Mouse (Mus musculus): ENCODE results near the gene Gas7. TPM values are rescaled to one million over a fixed set of nuclear protein-coding genes. Genes with fewer than 3 reads are reported as not detected.

Gene Gas7
- total RNA-seq, 2 experiments from 2014 or later = 398 to 444 TPM

DNA sequence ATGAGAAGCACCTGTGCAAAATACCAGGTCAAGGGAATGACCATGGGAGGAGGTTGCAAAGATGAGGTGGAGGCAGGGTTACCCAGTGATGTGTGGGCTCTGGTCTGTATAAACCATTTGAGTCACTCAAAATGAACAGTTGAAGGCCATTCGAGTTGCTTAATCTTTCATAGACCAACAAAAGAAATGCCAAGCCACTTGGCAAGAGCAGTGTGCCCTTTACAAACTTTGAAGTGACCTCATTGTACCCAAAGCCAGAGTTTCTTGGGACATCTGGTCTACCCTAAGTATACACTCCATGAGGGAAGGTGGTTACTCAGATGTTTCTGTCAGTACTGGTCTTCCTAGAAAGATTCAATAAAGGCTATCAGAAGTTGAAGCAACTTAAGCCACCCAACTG lies 80.5 kb downstream of the Gas7 start:
- DNase-seq = no peak

- DNase-seq = no peak
Measured at GRCm38 (mm10) chr11:67536413-67536812, 81.2 kb downstream of the Gas7 start.

GRCm38 (mm10) chr11:67537353-67537752 lies 82.1 kb downstream of the Gas7 start:
- DNase-seq = no peak

DNA sequence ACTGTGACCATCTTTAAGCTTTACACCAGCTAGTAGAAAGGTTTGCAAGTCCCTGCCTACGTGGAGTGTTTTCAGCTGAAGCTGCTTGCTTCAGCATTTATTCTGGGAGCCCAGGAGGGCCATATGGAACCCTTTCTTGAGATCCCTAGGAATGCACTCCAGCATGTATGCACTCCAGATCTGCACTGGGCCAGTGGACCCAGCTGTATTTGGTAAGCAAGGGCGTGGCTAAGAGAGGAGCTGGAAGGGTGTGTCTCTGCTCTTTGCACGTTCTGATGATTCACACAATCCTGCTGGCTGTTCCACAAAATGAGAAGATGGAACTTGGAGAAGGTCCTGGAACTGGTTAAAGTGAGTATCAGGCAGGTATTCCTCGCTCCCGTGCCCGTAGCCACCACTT lies 83.3 kb downstream of the Gas7 start:
- no peak for DNase-seq

DNA sequence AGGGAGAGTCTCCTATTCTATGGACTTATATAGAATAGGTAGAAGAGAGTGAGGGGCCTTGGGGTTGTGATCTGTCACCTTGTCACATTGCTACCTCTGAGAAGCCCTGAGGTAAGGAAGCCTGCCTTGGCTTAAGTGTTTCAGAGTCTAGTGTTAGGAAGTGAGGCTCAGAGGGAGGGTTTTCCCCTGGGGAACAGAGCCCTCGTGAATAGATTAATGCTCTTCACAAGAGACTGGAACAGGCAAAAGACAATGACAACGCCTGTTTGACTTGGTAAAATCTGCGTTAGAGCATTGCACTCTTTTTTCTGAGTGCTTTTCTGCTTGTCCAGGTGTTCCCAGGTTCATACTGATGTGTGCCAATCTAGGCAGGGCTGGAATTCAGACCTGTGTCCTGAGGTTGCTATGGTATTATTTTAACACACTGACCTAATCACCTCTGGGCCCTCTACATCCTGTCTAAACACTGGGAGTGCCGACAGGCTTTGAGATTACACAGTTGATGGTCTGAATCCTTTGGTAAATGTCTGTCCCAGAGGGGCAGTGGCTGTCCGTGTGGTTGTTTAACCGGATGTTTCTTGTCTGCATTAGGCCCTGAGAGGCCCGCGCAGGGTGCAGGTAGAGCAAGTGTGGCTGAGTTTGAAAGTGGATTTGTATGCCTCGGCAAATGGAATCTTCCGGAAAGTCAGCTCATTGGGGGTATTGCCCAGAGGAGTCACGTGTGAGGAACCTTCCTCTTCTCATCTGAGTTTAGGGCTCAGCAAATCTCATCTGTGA lies 89.6 kb downstream of the Gas7 start:
- DNase-seq = no peak

GRCm38 (mm10) chr11:67546582-67546981 lies 91.3 kb downstream of the Gas7 start:
- no peak for DNase-seq

DNA sequence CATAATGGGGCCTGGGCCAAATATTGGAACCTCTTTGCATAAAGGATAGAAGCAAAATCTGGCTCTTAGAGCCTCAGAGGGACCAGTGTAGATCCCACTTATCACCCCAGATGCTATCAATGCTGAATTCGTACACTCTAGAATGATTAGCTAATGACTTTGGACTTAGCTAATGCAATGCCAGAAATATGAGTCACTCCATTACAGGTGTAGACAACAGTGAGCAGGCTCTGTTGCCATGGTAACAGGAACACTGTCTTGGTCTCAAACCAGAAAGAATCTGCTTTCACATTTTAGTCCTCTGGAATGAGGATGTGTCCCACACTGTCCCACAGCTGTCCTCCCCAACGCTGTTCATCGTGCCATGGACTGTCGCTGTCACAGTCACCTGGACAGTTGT lies 94.1 kb downstream of the Gas7 start:
- no peak for DNase-seq

GRCm38 (mm10) chr11:67549762-67550488 lies 94.7 kb downstream of the Gas7 start:
- no peak for DNase-seq

DNA sequence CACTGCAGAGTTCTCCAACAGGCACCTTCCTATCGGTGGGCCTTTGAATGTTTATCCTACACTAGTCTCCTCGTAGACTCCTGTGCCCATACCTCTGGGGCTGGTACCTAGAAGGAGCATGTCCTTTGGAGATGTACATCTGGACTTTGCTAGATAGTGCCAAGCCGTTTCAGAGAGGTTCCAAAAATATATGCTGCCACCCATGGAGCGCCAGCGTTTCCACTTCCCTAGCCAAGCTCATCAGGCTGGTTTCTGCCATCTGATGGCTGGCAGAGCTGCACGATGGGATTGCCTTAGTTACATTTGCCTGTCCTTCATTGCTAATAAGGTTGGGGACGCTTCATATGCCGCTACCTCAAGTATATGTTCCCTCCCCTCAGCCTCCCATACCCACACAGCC lies 97.2 kb downstream of the Gas7 start:
- DNase-seq = no peak

DNA sequence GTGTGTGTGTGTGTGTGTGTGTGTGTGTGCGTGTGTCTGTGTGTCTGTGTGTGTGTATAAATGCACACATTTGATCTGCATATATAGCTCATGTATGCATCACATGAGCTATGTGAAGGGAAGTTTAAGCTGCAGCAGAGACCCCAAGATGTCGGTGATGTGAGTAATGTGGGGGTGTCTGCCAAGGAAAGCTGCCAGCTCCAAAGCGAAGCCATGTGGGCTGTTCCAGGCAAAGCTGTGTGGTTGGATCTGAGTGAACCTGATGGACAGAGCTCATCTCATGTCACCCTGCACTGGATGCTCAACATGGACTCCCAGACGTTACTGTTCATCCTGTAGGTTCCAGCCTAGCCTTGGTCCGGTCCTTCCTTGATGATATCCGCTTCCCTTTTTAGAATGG lies 99.0 kb downstream of the Gas7 start:
- peak in 1 of 2 experiments; percentile 48 for DNase-seq

DNA sequence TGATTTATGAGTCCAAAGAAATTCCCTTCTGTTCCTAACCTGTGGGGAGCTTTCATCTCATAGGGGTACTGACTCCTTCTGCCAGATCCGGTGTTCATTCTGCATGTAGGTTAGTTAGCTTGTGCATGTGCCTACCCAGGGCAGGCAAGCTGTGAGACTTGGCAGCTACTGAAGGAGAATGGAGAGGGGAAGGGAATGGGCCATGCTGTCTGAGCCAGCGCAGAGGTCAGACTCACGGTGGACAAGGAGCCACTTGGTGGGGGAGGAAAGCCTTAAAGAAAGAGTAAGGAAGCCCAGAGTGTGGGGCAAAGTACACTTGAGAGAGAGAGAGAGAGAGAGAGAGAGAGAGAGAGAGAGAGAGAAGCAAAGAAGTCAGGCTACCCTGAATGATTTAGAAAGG lies 101.1 kb downstream of the Gas7 start:
- DNase-seq = no peak

DNA sequence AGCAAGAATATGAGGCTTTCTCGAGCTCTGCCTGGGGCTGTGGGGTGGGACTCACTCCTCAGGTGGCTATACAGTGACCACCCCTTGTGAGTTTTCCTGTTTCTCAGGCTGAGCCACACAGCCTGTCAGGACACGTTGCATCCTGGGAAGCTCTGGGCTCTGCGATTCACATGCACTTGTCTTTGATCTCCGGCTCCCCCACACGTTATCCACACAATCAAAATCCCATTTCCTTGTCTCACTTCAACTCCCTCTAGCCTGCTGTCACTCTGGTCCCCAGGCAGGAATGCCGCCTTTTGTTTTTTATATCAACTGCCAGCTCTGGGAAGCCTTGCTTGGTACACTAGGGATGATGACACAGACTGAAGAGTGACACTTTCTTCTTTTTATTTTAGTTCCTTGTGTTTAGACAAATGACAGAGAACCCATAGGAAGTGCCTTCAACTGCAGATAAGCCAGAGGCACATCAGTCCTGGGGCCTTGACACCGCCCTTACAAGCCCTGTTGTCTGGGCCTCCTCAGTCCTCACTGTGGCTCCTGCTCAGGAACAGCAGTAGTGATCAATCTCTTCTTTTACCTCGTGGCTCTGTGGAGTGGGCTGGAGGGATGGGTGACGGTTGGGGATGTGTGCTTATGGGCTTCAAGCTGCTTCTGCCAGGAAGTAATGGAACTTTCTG lies 103.7 kb downstream of the Gas7 start:
- DNase-seq = no peak

DNA sequence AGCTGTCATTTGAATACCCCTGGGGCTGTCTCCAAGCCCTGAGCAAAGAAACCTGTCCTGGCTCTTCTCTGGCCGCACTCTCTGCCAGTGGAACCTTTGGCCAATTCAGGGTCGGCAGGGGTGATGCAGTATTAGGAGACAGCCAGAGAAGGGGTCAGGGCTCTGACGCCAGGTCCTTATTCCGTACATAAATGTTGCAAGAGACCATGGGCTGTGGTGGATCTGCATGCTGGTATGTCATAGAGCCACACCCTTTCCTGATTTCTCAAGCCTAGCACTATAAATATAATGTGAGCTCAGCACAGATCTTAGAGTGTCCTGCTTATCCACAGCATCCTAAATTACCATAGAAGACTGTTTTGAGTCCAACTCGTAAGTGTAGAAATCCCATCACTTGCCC lies 104.3 kb downstream of the Gas7 start:
- no peak for DNase-seq

DNA sequence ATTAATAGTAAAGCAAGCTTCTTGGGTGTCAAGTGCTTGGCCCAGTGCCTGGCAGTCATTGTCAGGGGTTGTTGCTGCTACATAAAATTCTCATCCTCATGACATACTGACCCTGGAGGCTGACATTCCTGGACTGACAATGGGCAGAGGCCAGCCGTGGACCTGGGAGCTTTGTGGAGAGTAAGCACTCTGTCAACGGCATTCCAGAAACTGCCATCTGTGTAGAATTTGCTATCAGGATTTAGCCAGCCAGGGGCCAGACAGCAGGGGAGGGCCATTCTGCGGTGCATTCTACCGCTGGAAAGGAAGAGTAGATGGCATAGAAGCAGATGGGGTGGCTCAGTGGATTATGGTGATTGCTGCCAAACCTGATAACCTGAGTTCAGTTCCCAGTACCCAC lies 106.4 kb downstream of the Gas7 start:
- no peak for DNase-seq

GRCm38 (mm10) chr11:67563141-67563540 lies 107.9 kb downstream of the Gas7 start:
- no peak for DNase-seq

DNA sequence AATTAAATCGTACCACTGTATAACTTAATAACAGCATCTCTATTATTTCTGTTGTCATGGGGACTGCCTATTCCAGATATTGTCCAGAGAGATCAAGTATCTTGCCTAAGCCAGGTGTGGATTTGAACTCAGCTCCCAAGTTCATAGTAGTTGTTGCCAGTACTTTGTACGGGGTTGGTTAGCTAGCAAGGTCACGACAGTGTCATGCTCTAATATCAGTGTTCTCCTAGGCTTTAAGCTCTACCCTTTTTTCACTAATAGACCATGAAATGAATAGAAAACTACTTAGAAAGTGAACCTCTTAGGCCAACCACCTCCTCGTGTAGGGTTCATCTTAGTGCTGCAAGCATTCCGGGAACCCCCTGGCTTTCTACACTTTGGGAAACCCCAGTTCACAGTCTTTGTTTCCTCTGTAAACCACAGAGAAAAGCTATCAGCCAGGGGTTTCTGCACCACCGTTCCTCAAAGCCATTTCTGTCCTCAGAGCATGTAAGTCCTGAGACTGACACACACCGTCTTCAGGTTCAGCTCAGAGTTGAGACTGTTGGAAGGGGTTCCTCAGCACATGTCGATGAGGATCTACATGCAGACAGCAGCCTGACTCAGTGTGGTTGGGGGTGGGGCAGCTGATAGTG lies 108.9 kb downstream of the Gas7 start:
- DNase-seq = no peak

GRCm38 (mm10) chr11:67565512-67565911 lies 110.3 kb downstream of the Gas7 start:
- DNase-seq = no peak

DNA sequence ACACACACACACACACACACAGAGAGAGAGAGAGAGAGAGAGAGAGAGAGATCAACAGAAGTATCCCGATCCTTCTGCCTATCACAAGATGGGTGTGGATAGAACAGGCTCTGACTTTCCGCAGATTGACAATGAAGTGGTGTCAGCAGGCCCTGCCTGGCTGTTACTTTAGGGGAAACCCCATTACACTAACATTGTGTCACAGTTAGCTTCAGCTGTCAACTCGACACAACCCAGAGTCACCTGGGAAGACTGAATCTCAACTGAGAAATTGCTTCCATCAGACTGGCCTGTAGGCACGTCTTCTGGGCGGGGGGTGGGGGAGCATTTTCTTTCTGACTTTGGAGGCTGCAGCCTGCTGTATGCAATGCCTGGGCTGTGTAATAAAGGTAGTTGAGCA lies 111.5 kb downstream of the Gas7 start:
- DNase-seq = no peak

- no peak for DNase-seq
Measured at GRCm38 (mm10) chr11:67567184-67567583, 111.9 kb downstream of the Gas7 start.

- DNase-seq = no peak
Measured at GRCm38 (mm10) chr11:67567991-67568390, 112.8 kb downstream of the Gas7 start.

DNA sequence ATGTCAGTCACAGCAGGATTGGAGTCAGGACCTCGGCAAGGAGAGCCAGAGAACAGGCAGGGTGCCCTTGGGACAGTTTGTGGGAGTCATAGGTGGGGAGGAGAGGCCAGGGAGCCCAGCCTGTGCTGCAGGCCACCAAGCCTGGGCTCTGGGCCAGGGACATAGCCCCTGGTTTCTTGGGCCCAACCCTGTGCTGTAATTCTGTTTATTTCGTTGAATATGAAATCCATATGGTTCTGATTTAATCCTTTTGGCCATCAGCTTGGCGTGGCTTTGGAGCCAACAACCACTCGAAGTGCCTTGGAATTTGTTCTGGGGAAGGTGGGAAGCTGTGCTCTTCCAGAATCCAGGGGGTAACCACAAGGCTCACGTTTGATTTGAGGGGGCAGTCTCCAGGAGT lies 113.6 kb downstream of the Gas7 start:
- no peak for DNase-seq

GRCm38 (mm10) chr11:67570947-67571346 lies 115.7 kb downstream of the Gas7 start:
- DNase-seq = no peak

GRCm38 (mm10) chr11:67574344-67574743 lies 119.1 kb downstream of the Gas7 start:
- no peak for DNase-seq
